Mouse (Mus musculus): ENCODE measurements at regions not wholly inside any gene's neighbourhood (a gene's known extent, or its start where the extent isn't known, plus 50 kb on each side); places are given as distances from the start of the nearest gene placed in this dataset.

DNA sequence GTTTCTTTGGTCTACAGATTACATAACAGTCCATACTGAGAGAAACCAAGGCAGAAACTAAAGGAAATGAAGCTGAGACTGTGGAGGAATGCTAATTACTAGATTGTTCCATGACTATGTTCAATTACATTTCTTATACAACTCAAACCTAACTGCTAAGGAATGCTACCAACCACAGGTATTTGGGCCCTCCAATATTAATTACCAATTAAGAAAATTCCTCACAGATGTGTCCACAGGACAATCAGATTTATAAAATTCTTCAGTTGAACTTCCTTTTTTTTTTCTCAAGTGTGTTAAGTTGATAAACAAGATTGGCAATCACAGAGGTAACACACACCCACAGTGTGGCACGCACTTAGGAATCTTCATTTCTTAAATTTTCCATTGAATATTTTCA, 196.8 kb upstream of the A730009L09Rik start:
- Histone ChIP-seq H3K27ac (replicated peaks) (no peak overlapping the region), H3K4me1 (no peaks in the 10 kb centered on the region), H3K36me3 (replicated peaks) (no peaks in the 10 kb centered on the region), H3K9me3 (no peaks in the 10 kb centered on the region), H3K27me3 (replicated peaks; ENCODE audit: low read depth, poor library complexity, severe bottlenecking) (no peaks in the 10 kb centered on the region), H3K4me3 (no peak overlapping the region)
- WGBS: 88% methylated on average over 1 of the region's 1 CpGs
- DNase-seq (ENCODE audit: low spot score): no peak

GRCm38 (mm10) chr16:84321569-84321968, 193.4 kb upstream of the A730009L09Rik start:
- no peaks in the 10 kb centered on the region for H3K9me3 ChIP-seq
- H3K36me3 ChIP-seq (replicated peaks): no peaks in the 10 kb centered on the region
- no peaks in the 10 kb centered on the region for H3K4me1 ChIP-seq
- H3K27ac ChIP-seq (replicated peaks): no peak overlapping the region
- DNase-seq (ENCODE audit: low spot score): no peak
- H3K27me3 ChIP-seq (replicated peaks; ENCODE audit: low read depth, poor library complexity, severe bottlenecking): no peaks in the 10 kb centered on the region
- WGBS: 75% methylated on average over 2 of the region's 2 CpGs
- no peak overlapping the region for H3K4me3 ChIP-seq

DNA sequence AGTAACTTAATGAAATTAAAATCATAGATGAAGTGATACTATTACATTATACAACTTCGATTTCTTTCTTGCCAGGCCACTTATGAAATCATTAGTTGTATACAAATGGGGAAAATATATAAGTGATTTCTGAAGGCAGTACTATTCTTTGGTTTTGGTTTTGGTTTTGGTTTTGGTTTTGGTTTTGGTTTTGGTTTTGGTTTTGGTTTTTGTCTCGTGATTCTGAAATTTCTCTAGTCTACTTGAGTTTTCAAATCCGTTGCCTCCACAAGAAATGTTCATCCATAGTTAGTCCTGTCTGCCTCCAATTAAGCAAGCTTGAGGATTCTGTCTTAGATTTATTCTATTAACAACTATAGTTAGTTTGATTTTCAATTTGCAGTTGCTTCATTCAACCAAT, 184.6 kb upstream of the A730009L09Rik start:
- Histone ChIP-seq H3K36me3 (replicated peaks) (no peaks in the 10 kb centered on the region), H3K27me3 (replicated peaks; ENCODE audit: low read depth, poor library complexity, severe bottlenecking) (no peaks in the 10 kb centered on the region), H3K4me3 (no peak overlapping the region), H3K9me3 (no peaks in the 10 kb centered on the region), H3K4me1 (no peaks in the 10 kb centered on the region), H3K27ac (replicated peaks) (no peak overlapping the region)
- WGBS: 95% methylated on average over 3 of the region's 3 CpGs
- no peak for DNase-seq (ENCODE audit: low spot score)

DNA sequence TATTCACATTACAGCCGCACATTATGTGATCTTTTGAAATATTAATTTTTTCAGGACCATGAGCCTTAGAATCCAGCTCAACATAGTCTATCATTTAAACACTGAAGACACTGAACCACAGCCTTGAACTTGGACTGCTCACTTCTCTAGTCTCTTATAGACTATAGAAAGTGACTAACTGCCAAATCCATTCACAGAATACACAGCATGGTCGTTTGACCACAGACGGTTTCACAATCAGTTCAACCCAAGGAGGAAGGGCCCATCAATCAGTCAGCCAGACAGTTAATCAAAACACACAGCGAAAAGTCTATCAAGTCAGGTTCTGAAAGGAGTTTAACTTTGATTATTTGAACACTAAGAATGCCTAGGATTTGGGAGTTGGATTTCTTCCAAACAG, 168.8 kb upstream of the A730009L09Rik start:
- H3K9me3 ChIP-seq: no peaks in the 10 kb centered on the region
- 68% methylated on average over 4 of the region's 4 CpGs for WGBS
- H3K4me3 ChIP-seq: no peak overlapping the region
- no peaks in the 10 kb centered on the region for H3K4me1 ChIP-seq
- no peaks in the 10 kb centered on the region for H3K36me3 ChIP-seq (replicated peaks)
- no peak for DNase-seq (ENCODE audit: low spot score)
- H3K27me3 ChIP-seq (replicated peaks; ENCODE audit: low read depth, poor library complexity, severe bottlenecking): no peaks in the 10 kb centered on the region
- H3K27ac ChIP-seq (replicated peaks): no peak overlapping the region

GRCm38 (mm10) chr16:84355118-84355517, 159.8 kb upstream of the A730009L09Rik start:
- Histone ChIP-seq H3K9me3 (no peaks in the 10 kb centered on the region), H3K36me3 (replicated peaks) (no peaks in the 10 kb centered on the region), H3K27me3 (replicated peaks; ENCODE audit: low read depth, poor library complexity, severe bottlenecking) (no peaks in the 10 kb centered on the region), H3K4me3 (no peak overlapping the region), H3K27ac (replicated peaks) (no peak overlapping the region), H3K4me1 (no peaks in the 10 kb centered on the region)
- DNase-seq (ENCODE audit: low spot score): no peak
- WGBS: 86% methylated on average over 5 of the region's 5 CpGs

DNA sequence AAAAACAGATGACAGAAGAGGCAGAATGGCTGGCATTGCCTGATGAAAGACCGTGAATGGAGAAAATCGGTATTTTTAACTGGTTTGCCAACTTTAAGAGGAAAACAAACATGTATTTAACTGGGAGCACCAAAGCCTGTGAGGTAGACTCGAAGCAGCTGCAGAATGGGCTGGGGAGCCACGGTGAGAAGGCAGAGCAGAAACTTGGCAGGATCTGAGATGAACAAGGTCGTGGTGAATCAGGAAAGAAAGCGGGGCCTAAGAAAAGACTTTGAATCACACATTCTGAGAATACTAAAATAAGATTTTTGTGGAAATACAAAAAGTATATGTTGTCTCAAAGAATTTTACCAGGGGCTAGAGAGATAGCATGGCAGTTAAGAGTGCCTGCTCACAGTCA, 149.0 kb upstream of the A730009L09Rik start:
- Histone ChIP-seq H3K9me3 (no peaks in the 10 kb centered on the region), H3K4me3 (no peak overlapping the region), H3K27ac (replicated peaks) (no peak overlapping the region), H3K27me3 (replicated peaks; ENCODE audit: low read depth, poor library complexity, severe bottlenecking) (no peaks in the 10 kb centered on the region), H3K36me3 (replicated peaks) (no peaks in the 10 kb centered on the region), H3K4me1 (no peaks in the 10 kb centered on the region)
- no peak for DNase-seq (ENCODE audit: low spot score)
- WGBS: 86% methylated on average over 6 of the region's 6 CpGs

DNA sequence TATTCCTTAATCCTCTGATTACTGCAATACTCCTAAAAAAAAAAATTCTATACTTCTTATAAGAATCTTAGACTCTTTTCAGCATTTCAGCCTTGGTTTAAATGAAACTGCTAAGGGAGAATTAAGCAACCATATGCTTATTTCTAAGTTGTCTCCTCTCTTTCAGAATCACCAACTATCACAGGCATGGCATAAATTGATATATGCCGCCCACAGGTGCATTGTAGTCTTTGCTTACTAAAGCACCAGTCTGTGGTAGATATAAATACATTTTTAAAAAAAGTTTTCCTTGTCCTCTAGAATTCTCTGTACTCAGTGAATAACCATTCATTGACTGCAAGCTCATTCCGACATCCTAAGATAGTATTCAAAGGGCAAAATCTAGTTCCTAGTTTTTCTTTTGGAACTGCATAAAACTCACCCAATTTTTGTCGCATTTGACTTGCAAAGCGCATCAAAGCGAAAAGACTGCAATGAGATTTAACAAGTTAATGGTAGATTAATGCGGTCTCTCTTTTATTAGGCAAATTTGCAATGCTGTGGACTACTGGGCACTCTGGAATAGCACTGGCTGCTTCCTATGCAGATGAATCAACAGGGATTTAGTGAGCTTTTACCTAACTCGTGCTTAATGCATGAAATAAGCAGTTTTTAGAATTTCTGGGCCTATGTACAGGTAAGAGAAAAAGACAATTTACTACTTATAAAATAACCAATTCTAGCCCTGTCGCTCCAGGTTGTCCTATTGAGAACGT, 145.8 kb upstream of the A730009L09Rik start:
- H3K9me3 ChIP-seq: no peaks in the 10 kb centered on the region
- WGBS: 78% methylated on average over 9 of the region's 9 CpGs
- H3K36me3 ChIP-seq (replicated peaks): no peaks in the 10 kb centered on the region
- H3K4me1 ChIP-seq: no peaks in the 10 kb centered on the region
- no peak for DNase-seq (ENCODE audit: low spot score)
- H3K4me3 ChIP-seq: no peak overlapping the region
- no peaks in the 10 kb centered on the region for H3K27me3 ChIP-seq (replicated peaks; ENCODE audit: low read depth, poor library complexity, severe bottlenecking)
- no peak overlapping the region for H3K27ac ChIP-seq (replicated peaks)

GRCm38 (mm10) chr16:84378461-84378860, 136.5 kb upstream of the A730009L09Rik start:
- Histone ChIP-seq H3K27me3 (replicated peaks; ENCODE audit: low read depth, poor library complexity, severe bottlenecking) (no peaks in the 10 kb centered on the region), H3K4me1 (no peaks in the 10 kb centered on the region), H3K9me3 (no peaks in the 10 kb centered on the region), H3K4me3 (no peak overlapping the region), H3K36me3 (replicated peaks) (no peaks in the 10 kb centered on the region), H3K27ac (replicated peaks) (no peak overlapping the region)
- 78% methylated on average over 2 of the region's 2 CpGs for WGBS
- no peak for DNase-seq (ENCODE audit: low spot score)

DNA sequence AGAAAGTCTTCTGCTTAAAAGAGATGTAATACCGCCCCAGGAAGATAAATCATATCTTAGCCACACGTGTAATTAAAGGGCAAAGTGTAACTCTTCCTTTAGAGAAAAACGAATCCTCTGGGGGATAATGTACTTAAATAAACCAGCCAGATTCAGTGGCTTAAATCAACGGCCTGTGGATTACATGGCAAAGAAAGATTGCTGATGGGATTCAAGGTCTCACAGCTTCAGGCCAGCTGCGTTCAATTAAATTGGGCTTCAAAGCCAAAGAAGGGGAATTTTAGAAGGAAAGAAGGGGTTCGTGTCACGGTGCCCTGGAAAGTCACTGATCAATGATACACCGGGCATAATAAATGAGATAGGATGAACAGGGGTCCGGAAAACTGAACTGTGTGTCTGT, 123.2 kb upstream of the A730009L09Rik start:
- Histone ChIP-seq H3K27ac (replicated peaks) (no peak overlapping the region), H3K27me3 (replicated peaks; ENCODE audit: low read depth, poor library complexity, severe bottlenecking) (no peaks in the 10 kb centered on the region), H3K36me3 (replicated peaks) (no peaks in the 10 kb centered on the region), H3K4me1 (no peaks in the 10 kb centered on the region), H3K9me3 (no peaks in the 10 kb centered on the region), H3K4me3 (no peak overlapping the region)
- WGBS: 49% methylated on average over 9 of the region's 9 CpGs
- DNase-seq (ENCODE audit: low spot score): peak; percentile 14

DNA sequence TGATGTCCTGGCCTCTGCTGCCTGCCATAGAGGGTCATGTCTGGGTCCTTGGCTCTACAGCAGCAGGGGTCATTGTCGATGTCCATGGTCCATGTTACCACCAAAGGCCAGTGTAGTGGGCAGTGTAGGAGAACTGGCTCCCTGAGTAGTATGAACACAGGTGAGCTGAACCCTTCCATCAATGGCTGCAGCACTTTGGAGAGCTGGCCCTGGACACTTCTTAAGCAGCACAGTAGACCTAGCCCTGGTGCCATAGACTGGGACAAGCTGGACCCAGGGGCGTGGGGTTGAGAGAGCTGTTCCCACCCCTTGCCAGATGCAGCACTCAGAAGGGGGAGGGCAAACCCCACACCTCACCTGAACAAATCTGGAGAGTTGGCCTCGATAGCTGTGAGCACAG, 120.0 kb upstream of the A730009L09Rik start:
- H3K9me3 ChIP-seq: no peaks in the 10 kb centered on the region
- H3K4me3 ChIP-seq: no peak overlapping the region
- no peak for DNase-seq (ENCODE audit: low spot score)
- WGBS: 89% methylated on average over 3 of the region's 3 CpGs
- no peak overlapping the region for H3K27ac ChIP-seq (replicated peaks)
- H3K4me1 ChIP-seq: no peaks in the 10 kb centered on the region
- no peaks in the 10 kb centered on the region for H3K27me3 ChIP-seq (replicated peaks; ENCODE audit: low read depth, poor library complexity, severe bottlenecking)
- H3K36me3 ChIP-seq (replicated peaks): no peaks in the 10 kb centered on the region

- Histone ChIP-seq H3K27me3 (replicated peaks; ENCODE audit: low read depth, poor library complexity, severe bottlenecking) (no peaks in the 10 kb centered on the region), H3K9me3 (no peaks in the 10 kb centered on the region), H3K27ac (replicated peaks) (no peak overlapping the region), H3K36me3 (replicated peaks) (no peaks in the 10 kb centered on the region), H3K4me3 (no peak overlapping the region), H3K4me1 (no peaks in the 10 kb centered on the region)
- DNase-seq (ENCODE audit: low spot score): no peak
- WGBS: 86% methylated on average over 2 of the region's 2 CpGs
Observed at GRCm38 (mm10) chr16:84421650-84422049, 93.3 kb upstream of the A730009L09Rik start.

DNA sequence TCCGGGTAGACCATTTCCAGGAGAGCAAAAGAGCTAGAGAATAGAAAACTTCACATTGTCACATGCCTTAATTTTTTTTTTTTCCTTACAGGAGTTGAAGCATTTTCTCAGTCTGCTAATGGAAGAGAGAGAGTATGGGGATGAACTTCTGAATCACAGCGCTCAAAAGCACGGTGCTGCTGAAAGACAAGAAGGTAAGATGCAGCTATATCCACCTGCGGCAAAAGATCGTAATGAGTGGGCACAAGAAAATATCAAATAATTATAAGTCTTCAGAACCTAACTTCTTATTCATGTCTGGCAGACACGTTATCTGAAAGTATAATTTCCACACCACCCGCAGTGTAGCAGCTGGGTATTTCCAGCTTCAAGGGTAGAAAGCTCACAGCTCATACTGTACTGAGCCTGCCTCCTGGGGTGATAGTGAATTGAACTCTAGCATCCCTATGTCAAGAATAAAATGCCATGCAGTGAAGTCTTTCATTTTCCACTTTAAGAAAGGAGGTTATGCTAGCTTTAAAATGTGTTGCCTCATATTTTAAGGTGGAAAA, 87.9 kb upstream of the A730009L09Rik start:
- WGBS: 85% methylated on average over 7 of the region's 7 CpGs
- Histone ChIP-seq H3K4me3 (no peak overlapping the region), H3K27ac (replicated peaks) (no peak overlapping the region), H3K4me1 (no peaks in the 10 kb centered on the region), H3K27me3 (replicated peaks; ENCODE audit: low read depth, poor library complexity, severe bottlenecking) (no peaks in the 10 kb centered on the region), H3K36me3 (replicated peaks) (no peaks in the 10 kb centered on the region), H3K9me3 (no peaks in the 10 kb centered on the region)
- no peak for DNase-seq (ENCODE audit: low spot score)

GRCm38 (mm10) chr16:84456596-84456995, 58.3 kb upstream of the A730009L09Rik start:
- Histone ChIP-seq H3K36me3 (replicated peaks) (no peaks in the 10 kb centered on the region), H3K27me3 (replicated peaks; ENCODE audit: low read depth, poor library complexity, severe bottlenecking) (no peaks in the 10 kb centered on the region), H3K4me1 (no peaks in the 10 kb centered on the region), H3K27ac (replicated peaks) (no peak overlapping the region), H3K9me3 (no peaks in the 10 kb centered on the region), H3K4me3 (no peak overlapping the region)
- DNase-seq (ENCODE audit: low spot score): no peak
- 67% methylated on average over 2 of the region's 2 CpGs for whole genome bisulfite sequencing

Data from embryonic facial prominence, embryonic 10.5 days (tissue).